Mouse (Mus musculus): ENCODE measurements at regions not wholly inside any gene's neighbourhood (a gene's known extent, or its start where the extent isn't known, plus 50 kb on each side); places are given as distances from the start of the nearest gene placed in this dataset.

GRCm38 (mm10) chr7:34571295-34571694 lies 85.2 kb downstream of the Kctd15 start:
- no peak for TF ChIP-seq CTCF (conservative IDR thresholded peaks at IDR 0.05 in 1 of 2, IDR thresholded peaks at IDR 0.05 in 1 of 2; ENCODE audit: low read depth in 2 of 2, low read length in 2 of 2)
- no peak for TF ChIP-seq NRF1 (IDR thresholded peaks at IDR 0.05; ENCODE audit: low read depth, low read length)
- no peak for TF ChIP-seq POLR2A (IDR thresholded peaks at IDR 0.05; ENCODE audit: low read depth, low read length)
- TF ChIP-seq KAT2A (IDR thresholded peaks at IDR 0.05; ENCODE audit: insufficient replicate concordance, low read length): no peak
- no peak for TF ChIP-seq ZNF384 (IDR thresholded peaks at IDR 0.05; ENCODE audit: low read depth, low read length)
- no peak for TF ChIP-seq BHLHE40 (IDR thresholded peaks at IDR 0.05; ENCODE audit: low read depth, low read length)
- TF ChIP-seq SIN3A (IDR thresholded peaks at IDR 0.05; ENCODE audit: low read length): no peak
- TF ChIP-seq SMC3 (IDR thresholded peaks at IDR 0.05; ENCODE audit: low read depth, low read length): no peak
- TF ChIP-seq TCF12 (IDR thresholded peaks at IDR 0.05; ENCODE audit: low read depth, low read length): no peak
- TF ChIP-seq CHD2 (IDR thresholded peaks at IDR 0.05; ENCODE audit: low read length): no peak
- TF ChIP-seq EP300 (IDR thresholded peaks at IDR 0.05; ENCODE audit: low read length): no peak
- TF ChIP-seq MXI1 (IDR thresholded peaks at IDR 0.05; ENCODE audit: low read depth, low read length): no peak

All from CH12.LX (cell line).